Mouse (Mus musculus) ES-E14 (cell line): Measurements from ENCODE around the gene Gm4881.

Experiments used
- CHD2 ChIP-seq: IDR thresholded peaks from 2 replicates; pipeline ENCODE4 v1.6.1; 2014; ENCODE audit warnings: mild to moderate bottlenecking, low read depth, low read length, inconsistent platforms
- HCFC1 ChIP-seq: IDR thresholded peaks from 2 replicates; pipeline ENCODE4 v1.6.1; 2012; ENCODE audit warnings: low read length, inconsistent platforms, borderline replicate concordance; ENCODE audit not compliant: insufficient read depth
- MAFK ChIP-seq: IDR thresholded peaks from 2 replicates; pipeline ENCODE4 v1.6.1; 2014; ENCODE audit warnings: mild to moderate bottlenecking, low read depth, low read length, inconsistent platforms; ENCODE audit not compliant: insufficient read depth
- ZC3H11A ChIP-seq: IDR thresholded peaks from 2 replicates; pipeline ENCODE4 v1.6.1; 2012; ENCODE audit warnings: low read depth, mild to moderate bottlenecking, inconsistent platforms, low read length, borderline replicate concordance
- ZNF384 ChIP-seq: IDR thresholded peaks from 2 replicates; pipeline ENCODE4 v1.6.1; 2012; ENCODE audit warnings: low read depth, low read length, inconsistent platforms

DNA sequence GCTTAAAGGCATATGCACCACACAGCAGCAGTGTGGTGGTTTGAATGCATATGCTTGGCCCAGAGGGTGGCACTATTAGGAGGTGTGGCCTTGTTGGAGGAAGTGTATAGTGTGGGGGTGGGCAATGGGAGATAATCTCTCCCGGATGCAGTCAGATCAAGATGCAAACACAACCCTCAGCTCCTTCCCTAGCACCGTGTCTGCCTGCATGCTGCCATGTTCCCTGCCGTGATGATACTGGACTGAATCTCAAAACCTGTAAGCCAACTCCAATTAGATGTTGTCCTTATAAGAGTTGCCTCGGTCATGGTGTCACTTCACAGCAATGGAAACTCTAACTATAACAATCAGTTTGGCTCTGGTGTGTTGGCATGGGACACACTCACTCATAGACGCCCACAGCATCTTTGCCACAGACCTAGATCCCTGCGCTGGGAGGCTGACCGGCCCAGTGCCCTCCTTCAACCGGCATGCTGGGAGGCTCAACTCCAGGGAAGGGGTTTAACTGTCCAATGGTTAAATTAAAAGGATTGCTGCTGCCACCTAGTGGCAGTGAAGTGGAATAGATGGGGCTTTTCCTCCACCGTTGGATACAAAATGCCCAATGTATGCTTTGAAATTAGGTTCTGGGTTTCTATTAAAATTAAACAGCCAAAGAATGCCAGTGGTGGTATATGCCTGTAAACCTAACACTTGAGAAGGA lies 30.8 kb upstream of the Gm4881 start:
- TF ChIP-seq HCFC1 = no peak
- no peak for TF ChIP-seq MAFK
- no peak for TF ChIP-seq CHD2
- no peak for TF ChIP-seq ZC3H11A
- no peak for TF ChIP-seq ZNF384
